Mouse (Mus musculus) C2C12 (cell line): ENCODE measurements at regions not wholly inside any gene's neighbourhood (a gene's known extent, or its start where the extent isn't known, plus 50 kb on each side); places are given as distances from the start of the nearest gene placed in this dataset.

Source experiments
- H3K27me3 ChIP-seq: one replicate; pipeline ENCODE4 v1.6.1; 2011; ENCODE audit not compliant: control insufficient read depth, insufficient read depth, insufficient read length
- H3K36me3 ChIP-seq: one replicate; pipeline ENCODE4 v1.6.1; 2011; ENCODE audit not compliant: control insufficient read depth, insufficient read depth
- H3K4me3 ChIP-seq: one replicate; pipeline ENCODE4 v1.5.1; 2011; ENCODE audit warnings: mild to moderate bottlenecking, control low read depth; ENCODE audit not compliant: poor library complexity, insufficient read depth, severe bottlenecking
- H3K79me2 ChIP-seq: one replicate; pipeline ENCODE4 v1.6.1; 2011; ENCODE audit not compliant: control insufficient read depth, insufficient read depth
- H3K79me3 ChIP-seq: one replicate; pipeline ENCODE4 v1.6.1; 2011; ENCODE audit warnings: low read depth, control low read depth
- H3ac ChIP-seq: one replicate; pipeline ENCODE3; 2011; ENCODE audit warnings: low read depth; ENCODE audit not compliant: control insufficient read depth, insufficient read length
- CEBPB ChIP-seq: IDR thresholded peaks from one replicate; pipeline ENCODE4 v1.6.1; 2011; ENCODE audit warnings: low read depth, mild to moderate bottlenecking, control low read depth, moderate library complexity
- CTCF ChIP-seq: IDR thresholded peaks from one replicate; pipeline ENCODE4 v1.5.1; 2011; ENCODE audit not compliant: control insufficient read depth, insufficient read depth, insufficient read length
- FOSL1 ChIP-seq: IDR thresholded peaks from one replicate; pipeline ENCODE4 v1.8.0; 2011; ENCODE audit warnings: mild to moderate bottlenecking, low read length; ENCODE audit not compliant: poor library complexity, insufficient read depth, severe bottlenecking
- MAX ChIP-seq: IDR thresholded peaks from one replicate; pipeline ENCODE4 v1.6.1; 2011; ENCODE audit warnings: mild to moderate bottlenecking, control low read depth
- MYOD1 ChIP-seq: IDR thresholded peaks from one replicate; pipeline ENCODE4 v1.6.1; 2011; ENCODE audit warnings: low read depth; ENCODE audit not compliant: control insufficient read depth, insufficient read length
- MYOG ChIP-seq: IDR thresholded peaks from one replicate; pipeline ENCODE4 v1.6.1; 2011; ENCODE audit not compliant: control insufficient read depth, insufficient read length; ENCODE audit errors: extremely low read depth
- USF1 ChIP-seq: IDR thresholded peaks from one replicate; pipeline ENCODE4 v1.6.1; 2011; ENCODE audit warnings: low read depth, mild to moderate bottlenecking, control low read depth, moderate library complexity

DNA sequence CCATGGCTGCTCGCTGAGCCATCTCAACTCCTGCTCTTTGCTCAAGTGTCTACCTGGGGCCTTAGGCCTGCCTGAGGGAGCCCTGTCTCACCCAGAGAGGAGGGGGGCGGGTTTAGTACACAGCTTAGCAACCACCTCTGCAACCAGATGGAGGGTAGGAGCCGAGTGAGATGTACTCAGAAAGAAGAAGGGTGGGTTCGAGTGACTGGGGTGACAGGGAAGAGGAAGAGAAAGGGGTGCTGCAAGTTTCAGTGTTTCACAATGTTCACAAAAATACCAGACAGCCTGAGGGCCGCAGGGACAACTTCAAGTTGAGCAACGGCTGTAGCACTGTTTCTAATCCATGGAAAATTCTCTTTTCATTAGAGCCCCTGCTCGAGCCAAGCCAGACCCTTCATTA is 84.4 kb downstream of the Zfp36l2 start:
- no peaks in the 10 kb centered on the region for H3K79me2 ChIP-seq
- no peaks in the 10 kb centered on the region for H3K36me3 ChIP-seq
- TF ChIP-seq MYOG (no peak), CEBPB (no peak), CTCF (no peak), MYOD1 (no peak)
- no peak overlapping the region for H3K4me3 ChIP-seq
- H3K27me3 ChIP-seq = no peaks in the 10 kb centered on the region
- no peaks in the 10 kb centered on the region for H3K79me3 ChIP-seq
- no peak overlapping the region for H3ac ChIP-seq

DNA sequence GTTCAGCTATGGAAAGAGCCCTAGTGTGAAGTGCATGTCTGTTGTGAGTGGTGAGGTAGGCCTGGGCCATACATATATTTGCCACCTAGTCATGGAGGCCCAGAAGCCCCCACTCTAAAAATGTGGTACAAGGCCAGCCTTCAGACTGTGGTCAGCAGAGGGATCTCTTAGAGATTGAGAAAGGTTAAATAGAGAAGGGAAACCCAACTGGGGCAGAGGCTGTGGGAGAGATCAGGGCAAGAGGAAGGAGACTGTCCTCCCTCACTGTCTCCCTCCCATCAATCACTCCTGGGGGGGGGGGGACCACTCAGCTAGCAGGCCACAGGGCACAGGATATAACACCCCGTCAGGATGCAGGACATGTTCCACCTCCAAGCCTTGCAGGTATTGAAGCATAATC is 86.1 kb downstream of the Zfp36l2 start:
- H3K27me3 ChIP-seq = no peaks in the 10 kb centered on the region
- H3K4me3 ChIP-seq = no peak overlapping the region
- no peaks in the 10 kb centered on the region for H3K36me3 ChIP-seq
- H3K79me3 ChIP-seq = no peaks in the 10 kb centered on the region
- TF ChIP-seq MYOD1 (no peak), CTCF (no peak), CEBPB (no peak), MYOG (no peak), FOSL1 (no peak), MAX (no peak), USF1 (no peak)
- no peaks in the 10 kb centered on the region for H3K79me2 ChIP-seq
- H3ac ChIP-seq = no peak overlapping the region

DNA sequence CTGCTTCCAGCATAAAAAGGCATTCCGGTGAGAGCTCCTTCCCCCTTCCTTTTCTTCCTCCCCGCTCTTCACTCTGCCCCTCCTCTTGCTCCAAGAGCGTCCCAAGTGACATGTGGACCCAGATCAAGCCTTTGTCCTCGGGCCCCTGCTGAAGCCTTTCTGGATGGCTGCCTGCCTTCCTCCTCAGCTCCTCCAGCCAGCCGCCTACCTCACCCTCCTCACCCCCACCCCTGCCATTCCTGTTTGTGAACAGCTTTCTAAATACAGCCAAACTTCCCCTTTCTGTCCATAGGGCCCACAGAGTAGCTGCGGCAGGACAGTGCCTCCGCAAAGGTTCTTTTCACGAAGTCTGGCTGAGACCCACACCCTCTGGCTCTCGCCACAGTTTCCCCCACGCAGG is 87.2 kb downstream of the Zfp36l2 start:
- no peaks in the 10 kb centered on the region for H3K79me2 ChIP-seq
- H3ac ChIP-seq = no peak overlapping the region
- TF ChIP-seq FOSL1 = no peak
- TF ChIP-seq MAX = no peak
- no peak for TF ChIP-seq CEBPB
- TF ChIP-seq CTCF = no peak
- no peak for TF ChIP-seq MYOG
- no peak for TF ChIP-seq USF1
- TF ChIP-seq MYOD1 = no peak
- H3K79me3 ChIP-seq = no peaks in the 10 kb centered on the region
- no peaks in the 10 kb centered on the region for H3K27me3 ChIP-seq
- H3K4me3 ChIP-seq = no peak overlapping the region
- no peaks in the 10 kb centered on the region for H3K36me3 ChIP-seq

DNA sequence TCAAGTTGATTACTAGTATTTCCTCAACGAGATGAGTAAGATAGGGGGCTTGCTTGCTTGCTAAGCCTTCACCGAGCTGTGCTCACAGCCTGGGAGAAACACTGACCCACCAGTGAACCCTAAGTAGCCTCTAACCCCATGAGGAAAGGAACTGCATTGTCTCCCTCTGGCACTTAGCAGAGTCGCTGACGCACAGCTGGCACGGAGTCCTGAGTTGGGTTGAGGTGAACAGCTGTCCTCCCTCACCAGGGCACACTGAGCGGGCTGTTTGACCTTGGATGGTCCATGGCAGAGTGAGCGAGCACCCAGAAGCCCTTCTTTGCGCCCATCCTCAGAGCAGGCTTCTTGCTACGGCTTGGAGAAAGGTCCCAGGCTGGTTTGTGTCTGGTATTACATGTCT is 88.0 kb downstream of the Zfp36l2 start:
- Histone ChIP-seq H3K79me2 (no peaks in the 10 kb centered on the region), H3K27me3 (no peaks in the 10 kb centered on the region), H3K79me3 (no peaks in the 10 kb centered on the region), H3K36me3 (no peaks in the 10 kb centered on the region), H3ac (no peak overlapping the region), H3K4me3 (no peak overlapping the region)
- TF ChIP-seq MAX = no peak
- no peak for TF ChIP-seq MYOD1
- no peak for TF ChIP-seq USF1
- TF ChIP-seq CEBPB = no peak
- no peak for TF ChIP-seq MYOG
- TF ChIP-seq CTCF = no peak
- no peak for TF ChIP-seq FOSL1

DNA sequence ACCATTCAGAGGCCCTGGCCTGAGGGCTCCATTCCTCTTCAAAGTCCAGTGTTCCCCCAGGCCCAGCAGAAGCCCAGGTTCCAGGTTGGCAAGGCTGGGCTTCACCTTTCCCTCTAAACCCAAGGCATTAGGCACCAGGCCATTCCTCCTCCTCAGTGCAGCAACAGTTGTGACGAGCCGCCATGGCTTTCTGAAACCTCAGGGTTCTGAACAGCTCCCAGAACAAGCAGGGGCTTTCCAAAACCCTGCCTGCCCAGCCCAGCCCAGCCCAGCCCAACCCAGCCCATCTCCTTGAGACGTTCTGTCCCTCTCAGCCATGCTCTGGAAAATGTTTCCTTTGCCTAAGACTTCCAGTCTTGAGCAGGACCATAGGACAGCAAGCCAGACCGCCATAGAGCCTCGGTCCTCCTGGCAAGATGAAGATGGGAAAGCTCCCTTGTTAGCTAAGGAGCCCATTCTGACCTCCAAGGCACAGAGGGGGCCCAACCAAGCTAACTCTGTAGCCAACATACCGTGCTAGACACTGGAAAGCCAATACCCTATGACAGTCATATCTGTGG is 89.8 kb downstream of the Zfp36l2 start:
- H3K79me2 ChIP-seq = no peaks in the 10 kb centered on the region
- no peak overlapping the region for H3ac ChIP-seq
- TF ChIP-seq MAX (no peak), CTCF (no peak), CEBPB (no peak), MYOD1 (no peak), MYOG (no peak), USF1 (no peak), FOSL1 (no peak)
- H3K4me3 ChIP-seq = no peak overlapping the region
- no peaks in the 10 kb centered on the region for H3K79me3 ChIP-seq
- H3K36me3 ChIP-seq = no peaks in the 10 kb centered on the region
- no peaks in the 10 kb centered on the region for H3K27me3 ChIP-seq

DNA sequence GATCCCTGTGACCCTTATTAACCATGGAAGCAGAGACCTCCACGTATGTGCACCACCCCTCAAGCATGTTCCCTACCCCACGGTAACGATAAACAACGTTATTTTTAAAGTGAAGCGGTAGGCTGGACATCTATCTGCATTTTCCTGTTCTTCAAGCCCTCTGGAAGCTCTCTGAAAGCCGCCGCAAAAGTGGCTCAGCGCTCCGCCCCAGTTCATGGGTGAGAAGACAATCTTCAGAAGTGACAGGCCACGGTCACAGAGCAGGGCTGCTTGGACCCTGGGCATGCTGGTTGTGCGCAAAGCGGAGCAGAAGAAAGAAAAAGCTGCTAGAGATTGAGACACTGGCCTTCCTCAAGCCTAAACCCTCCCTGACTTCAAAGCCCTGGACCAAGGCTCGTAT is 90.5 kb downstream of the Zfp36l2 start:
- no peaks in the 10 kb centered on the region for H3K79me3 ChIP-seq
- no peak overlapping the region for H3K4me3 ChIP-seq
- H3K79me2 ChIP-seq = no peaks in the 10 kb centered on the region
- H3K27me3 ChIP-seq = no peaks in the 10 kb centered on the region
- no peak for TF ChIP-seq USF1
- TF ChIP-seq MYOD1 = no peak
- TF ChIP-seq FOSL1 = no peak
- no peak for TF ChIP-seq MYOG
- TF ChIP-seq CTCF = no peak
- TF ChIP-seq MAX = no peak
- TF ChIP-seq CEBPB = no peak
- no peaks in the 10 kb centered on the region for H3K36me3 ChIP-seq
- H3ac ChIP-seq = no peak overlapping the region
